Mouse (Mus musculus) forebrain, embryonic 16.5 days (tissue): ENCODE data around the gene Zfp189. TPM values are rescaled to one million over a fixed set of nuclear protein-coding genes. Genes with fewer than 3 reads are reported as not detected.
A peak's percentile ranks its signal among the peaks of the same experiment; 100 is the strongest.

Experiments used
- ATAC-seq: fragments of 200-750 bp; cut with Nextera tagmentation; 2 replicates; pipeline ENCODE4 v1.8.0; 2017; ENCODE audit warnings: mild to moderate bottlenecking, moderate library complexity
- H3K27ac ChIP-seq: fragments of 300-500 bp; sonication (generic); 2 replicates; pipeline ENCODE4 v1.5.1; 2014; ENCODE audit warnings: low read length, control low read depth
- H3K27me3 ChIP-seq: fragments of 300-500 bp; sonication (generic); replicated peaks from 2 replicates; pipeline ENCODE4 v1.6.1; 2014; ENCODE audit warnings: low read length; ENCODE audit not compliant: control insufficient read depth, insufficient read depth
- H3K36me3 ChIP-seq: fragments of 300-500 bp; sonication (generic); 2 replicates; pipeline ENCODE4 v1.6.1; 2014; ENCODE audit not compliant: control insufficient read depth, insufficient read depth
- H3K4me1 ChIP-seq: fragments of 300-500 bp; sonication (generic); replicated peaks from 2 replicates; pipeline ENCODE4 v1.6.1; 2014; ENCODE audit warnings: low read length; ENCODE audit not compliant: control insufficient read depth, insufficient read depth
- H3K4me2 ChIP-seq: fragments of 300-500 bp; sonication (generic); 2 replicates; pipeline ENCODE4 v1.6.1; 2014; ENCODE audit warnings: mild to moderate bottlenecking, low read length, control low read depth
- H3K4me3 ChIP-seq: fragments of 300-500 bp; sonication (generic); replicated peaks from 2 replicates; pipeline ENCODE4 v1.5.1; 2014; ENCODE audit warnings: mild to moderate bottlenecking, low read length, control low read depth
- H3K9ac ChIP-seq: fragments of 300-500 bp; sonication (generic); replicated peaks from 2 replicates; pipeline ENCODE4 v1.6.1; 2014; ENCODE audit warnings: low read depth, low read length, control low read depth
- H3K9me3 ChIP-seq: fragments of 300-500 bp; sonication (generic); 2 replicates; pipeline ENCODE4 v1.6.1; 2016; ENCODE audit warnings: low read length; ENCODE audit not compliant: control insufficient read depth
- WGBS: fragments of 180-500 bp; shearing (Covaris S2); extraction: QIAGEN DNeasy Blood & Tissue Kit; methylation state at CpG from one replicate; pipeline ENCODE4 v1.1.7; 2014; 5-methylcytosine and 5-hydroxymethylcytosine counted together
- polyA plus RNA-seq: library from polyadenylated mRNA; unstranded; fragments of >200 nt; fragmentation: Nextera tagmentation; extraction: Ambion mirVana; gene quantifications from 2 replicates; pipeline ENCODE4 v1.2.1, GENCODE M21; 2015

The Zfp189 gene
- polyA plus RNA-seq, 1 experiment from 2014 or later = 14.9 TPM

GRCm38 (mm10) chr4:49522576-49522975, 1.6 kb downstream of the Zfp189 start:
- no peaks in the 10 kb centered on the region for H3K9me3 ChIP-seq
- ATAC-seq = no peak
- no peak overlapping the region for H3K9ac ChIP-seq
- H3K4me1 ChIP-seq = peaks cover 16% of the 10 kb centered on the region
- peak overlapping the region; percentile 78 for H3K4me2 ChIP-seq
- peaks cover 5% of the 10 kb centered on the region for H3K36me3 ChIP-seq
- H3K4me3 ChIP-seq = 0 out of 2 replicates have a peak overlapping the region, but pooled peaks have one; percentile 0
- H3K27me3 ChIP-seq = no peaks in the 10 kb centered on the region
- WGBS = 50% methylated on average over 9 of the region's 9 CpGs
- H3K27ac ChIP-seq = no peak overlapping the region

GRCm38 (mm10) chr4:49535036-49535435, 14.1 kb downstream of the Zfp189 start:
- Histone ChIP-seq H3K36me3 (peaks cover 17% of the 10 kb centered on the region), H3K27me3 (no peaks in the 10 kb centered on the region), H3K4me2 (no peak overlapping the region), H3K9ac (no peak overlapping the region), H3K4me1 (no peaks in the 10 kb centered on the region), H3K4me3 (no peak overlapping the region), H3K27ac (no peak overlapping the region), H3K9me3 (peaks cover 8% of the 10 kb centered on the region)
- WGBS = 90% methylated on average over 3 of the region's 3 CpGs
- ATAC-seq = no peak

GRCm38 (mm10) chr4:49535675-49536294, 14.8 kb downstream of the Zfp189 start:
- no peak overlapping the region for H3K9ac ChIP-seq
- no peak overlapping the region for H3K4me3 ChIP-seq
- H3K27ac ChIP-seq = no peak overlapping the region
- WGBS = 93% methylated on average over 4 of the region's 4 CpGs
- H3K4me1 ChIP-seq = no peaks in the 10 kb centered on the region
- peaks cover under 1% of the 10 kb centered on the region; the same call in 1 of the 2 replicates for H3K9me3 ChIP-seq
- ATAC-seq = no peak
- no peak overlapping the region for H3K4me2 ChIP-seq
- no peaks in the 10 kb centered on the region for H3K27me3 ChIP-seq
- peaks cover 10% of the 10 kb centered on the region for H3K36me3 ChIP-seq

- H3K9me3 ChIP-seq = no peaks in the 10 kb centered on the region
- no peak overlapping the region for H3K4me3 ChIP-seq
- no peak overlapping the region for H3K27ac ChIP-seq
- H3K4me1 ChIP-seq = no peaks in the 10 kb centered on the region
- ATAC-seq = no peak
- peaks cover 5% of the 10 kb centered on the region; the same call in 1 of the 2 replicates for H3K36me3 ChIP-seq
- no peaks in the 10 kb centered on the region for H3K27me3 ChIP-seq
- WGBS = 91% methylated on average over 4 of the region's 4 CpGs
- no peak overlapping the region for H3K4me2 ChIP-seq
- H3K9ac ChIP-seq = no peak overlapping the region
Observed at GRCm38 (mm10) chr4:49536671-49537070, 15.7 kb downstream of the Zfp189 start.

- no peak overlapping the region for H3K9ac ChIP-seq
- H3K4me1 ChIP-seq = no peaks in the 10 kb centered on the region
- H3K4me3 ChIP-seq = no peak overlapping the region
- no peak overlapping the region for H3K27ac ChIP-seq
- no peaks in the 10 kb centered on the region for H3K36me3 ChIP-seq
- WGBS = 52% methylated on average over 6 of the region's 6 CpGs
- no peaks in the 10 kb centered on the region for H3K27me3 ChIP-seq
- no peak for ATAC-seq
- no peak overlapping the region for H3K4me2 ChIP-seq
- no peaks in the 10 kb centered on the region for H3K9me3 ChIP-seq
Observed at GRCm38 (mm10) chr4:49539665-49540064, 18.7 kb downstream of the Zfp189 start.

GRCm38 (mm10) chr4:49540966-49541365, 20.0 kb downstream of the Zfp189 start:
- 74% methylated on average over 3 of the region's 3 CpGs for WGBS
- Histone ChIP-seq H3K4me1 (no peaks in the 10 kb centered on the region), H3K9me3 (no peaks in the 10 kb centered on the region), H3K4me2 (no peak overlapping the region), H3K4me3 (no peak overlapping the region), H3K36me3 (no peaks in the 10 kb centered on the region), H3K27ac (no peak overlapping the region), H3K9ac (no peak overlapping the region), H3K27me3 (no peaks in the 10 kb centered on the region)
- ATAC-seq = no peak

- Histone ChIP-seq H3K4me2 (no peak overlapping the region), H3K4me3 (no peak overlapping the region), H3K27ac (no peak overlapping the region), H3K9ac (no peak overlapping the region), H3K27me3 (no peaks in the 10 kb centered on the region), H3K9me3 (no peaks in the 10 kb centered on the region), H3K36me3 (no peaks in the 10 kb centered on the region), H3K4me1 (no peaks in the 10 kb centered on the region)
- ATAC-seq = no peak
- WGBS = 93% methylated on average over 2 of the region's 2 CpGs
Observed at GRCm38 (mm10) chr4:49546026-49546425, 25.1 kb downstream of the Zfp189 start.

- Histone ChIP-seq H3K4me1 (no peaks in the 10 kb centered on the region), H3K9me3 (no peaks in the 10 kb centered on the region), H3K27ac (no peak overlapping the region), H3K9ac (no peak overlapping the region), H3K36me3 (no peaks in the 10 kb centered on the region), H3K4me2 (no peak overlapping the region), H3K4me3 (no peak overlapping the region), H3K27me3 (no peaks in the 10 kb centered on the region)
- WGBS = 78% methylated on average over 6 of the region's 6 CpGs
- ATAC-seq = no peak
Observed at GRCm38 (mm10) chr4:49546873-49547543, 26.0 kb downstream of the Zfp189 start.

GRCm38 (mm10) chr4:49547544-49548219, 26.7 kb downstream of the Zfp189 start:
- no peaks in the 10 kb centered on the region for H3K9me3 ChIP-seq
- H3K27me3 ChIP-seq = no peaks in the 10 kb centered on the region
- H3K36me3 ChIP-seq = no peaks in the 10 kb centered on the region
- H3K4me2 ChIP-seq = no peak overlapping the region
- no peaks in the 10 kb centered on the region for H3K4me1 ChIP-seq
- H3K4me3 ChIP-seq = no peak overlapping the region
- no peak for ATAC-seq
- WGBS = 89% methylated on average over 7 of the region's 7 CpGs
- no peak overlapping the region for H3K9ac ChIP-seq
- no peak overlapping the region for H3K27ac ChIP-seq
